Mouse (Mus musculus) stomach, postnatal 0 days (tissue): ENCODE results near the gene Hras. TPM values are rescaled to one million over a fixed set of nuclear protein-coding genes. Genes with fewer than 3 reads are reported as not detected.

Experiments
- ATAC-seq: fragments of 200-750 bp; cut with Nextera tagmentation; 2 replicates; pipeline ENCODE4 v1.8.0; 2017; ENCODE audit not compliant: low FRiP score, low TSS enrichment
- DNase-seq: peaks from one replicate; pipeline ENCODE4 v3.0.0-alpha.2; 2016; ENCODE audit warnings: low spot score
- H3K27ac ChIP-seq: fragments of 300-500 bp; sonication (generic); replicated peaks from 2 replicates; pipeline ENCODE4 v1.5.1; 2014; ENCODE audit warnings: mild to moderate bottlenecking, control low read depth
- H3K27me3 ChIP-seq: fragments of 300-500 bp; sonication (generic); 2 replicates; pipeline ENCODE4 v1.6.1; 2014; ENCODE audit warnings: low read length; ENCODE audit not compliant: control insufficient read depth, insufficient read depth
- H3K36me3 ChIP-seq: fragments of 300-500 bp; sonication (generic); 2 replicates; pipeline ENCODE4 v1.6.1; 2014; ENCODE audit warnings: low read length, mixed read lengths; ENCODE audit not compliant: control insufficient read depth, insufficient read depth
- H3K4me1 ChIP-seq: fragments of 300-500 bp; sonication (generic); replicated peaks from 2 replicates; pipeline ENCODE4 v1.6.1; 2014; ENCODE audit warnings: antibody characterized with exemption; ENCODE audit not compliant: control insufficient read depth, insufficient read depth
- H3K4me2 ChIP-seq: fragments of 300-500 bp; sonication (generic); replicated peaks from 2 replicates; pipeline ENCODE4 v1.6.1; 2014; ENCODE audit warnings: low read depth, mild to moderate bottlenecking, control low read depth, moderate library complexity
- H3K4me3 ChIP-seq: fragments of 300-500 bp; sonication (generic); 2 replicates; pipeline ENCODE4 v1.5.1; 2014; ENCODE audit warnings: low read depth, low read length, control low read depth
- H3K9ac ChIP-seq: fragments of 300-500 bp; sonication (generic); 2 replicates; pipeline ENCODE4 v1.6.1; 2014; ENCODE audit warnings: mild to moderate bottlenecking, low read length, control low read depth, mixed read lengths
- H3K9me3 ChIP-seq: fragments of 300-500 bp; sonication (generic); 2 replicates; pipeline ENCODE4 v1.6.1; 2016; ENCODE audit warnings: low read length; ENCODE audit not compliant: control insufficient read depth
- CTCF ChIP-seq: IDR thresholded peaks from 2 replicates; pipeline ENCODE4 v1.5.1; 2016; ENCODE audit warnings: antibody characterized with exemption, low read depth, mild to moderate bottlenecking, moderate library complexity
- EP300 ChIP-seq: optimal IDR thresholded peaks from 2 replicates; pipeline ENCODE3; 2016; ENCODE audit warnings: antibody characterized with exemption
- WGBS: fragments of 180-500 bp; shearing (Covaris S2); extraction: QIAGEN DNeasy Blood & Tissue Kit; methylation state at CpG from one replicate; pipeline ENCODE4 v1.1.7; 2014; 5-methylcytosine and 5-hydroxymethylcytosine counted together
- polyA plus RNA-seq: library from polyadenylated mRNA; unstranded; fragments of >200 nt; fragmentation: Nextera tagmentation; extraction: Ambion mirVana; gene quantifications from 2 replicates; pipeline ENCODE4 v1.2.1, GENCODE M21; 2015

Hras gene
- polyA plus RNA-seq, 1 experiment from 2014 or later: 125 TPM

GRCm38 (mm10) chr7:141192776-141193347 lies 943 bp downstream of the Hras start:
- no peak for DNase-seq
- WGBS: 23% methylated on average over 12 of the region's 12 CpGs
- TF ChIP-seq EP300 (no peak), CTCF (no peak)

GRCm38 (mm10) chr7:141191796-141192685 lies 1.8 kb downstream of the Hras start:
- 87% methylated on average over 24 of the region's 24 CpGs for WGBS
- DNase-seq (no peak), ATAC-seq (no peak)
- peak overlapping the region; percentile 87 for H3K4me2 ChIP-seq
- H3K27ac ChIP-seq: no peak overlapping the region
- H3K36me3 ChIP-seq: peaks cover 26% of the 10 kb centered on the region
- H3K27me3 ChIP-seq: no peaks in the 10 kb centered on the region
- H3K4me1 ChIP-seq: peaks cover 6% of the 10 kb centered on the region; the same call in 1 of the 2 replicates
- no peaks in the 10 kb centered on the region for H3K9me3 ChIP-seq
- no peak overlapping the region; the same call in 1 of the 2 replicates for H3K9ac ChIP-seq
- TF ChIP-seq EP300 (no peak), CTCF (no peak)
- H3K4me3 ChIP-seq: peak overlapping the region; percentile 76; the same call in 1 of the 2 replicates

More at GRCm38 (mm10) chr7:141192776-141193347, 943 bp downstream of the Hras start:
- no peak for ATAC-seq
- Histone ChIP-seq H3K9ac (peak overlapping the region; percentile 97), H3K36me3 (peaks cover 26% of the 10 kb centered on the region), H3K9me3 (no peaks in the 10 kb centered on the region), H3K4me1 (peaks cover 6% of the 10 kb centered on the region; the same call in 1 of the 2 replicates), H3K4me2 (peak overlapping the region; percentile 87), H3K27ac (peak overlapping the region; percentile 91), H3K4me3 (peak overlapping the region; percentile 76), H3K27me3 (no peaks in the 10 kb centered on the region)

- no peaks in the 10 kb centered on the region for H3K9me3 ChIP-seq
Measured at GRCm38 (mm10) chr7:141191036-141191435, 2.8 kb downstream of the Hras start.

GRCm38 (mm10) chr7:141190220-141190619 lies 3.6 kb downstream of the Hras start:
- H3K9ac ChIP-seq: no peak overlapping the region
- no peak for DNase-seq
- H3K27ac ChIP-seq: no peak overlapping the region
- H3K9me3 ChIP-seq: no peaks in the 10 kb centered on the region
- ATAC-seq: no peak
- H3K4me1 ChIP-seq: peaks cover 6% of the 10 kb centered on the region; the same call in 1 of the 2 replicates
- WGBS: 93% methylated on average over 3 of the region's 3 CpGs
- no peak overlapping the region for H3K4me2 ChIP-seq
- H3K36me3 ChIP-seq: peaks cover 26% of the 10 kb centered on the region
- H3K27me3 ChIP-seq: no peaks in the 10 kb centered on the region
- TF ChIP-seq CTCF (no peak), EP300 (no peak)
- no peak overlapping the region for H3K4me3 ChIP-seq

More at GRCm38 (mm10) chr7:141191036-141191435, 2.8 kb downstream of the Hras start:
- Histone ChIP-seq H3K4me1 (peaks cover 6% of the 10 kb centered on the region; the same call in 1 of the 2 replicates), H3K4me3 (no peak overlapping the region), H3K27me3 (no peaks in the 10 kb centered on the region), H3K4me2 (no peak overlapping the region), H3K9ac (no peak overlapping the region), H3K27ac (no peak overlapping the region), H3K36me3 (peaks cover 26% of the 10 kb centered on the region)
- DNase-seq (no peak), ATAC-seq (no peak)
- 80% methylated on average over 14 of the region's 14 CpGs for WGBS
- TF ChIP-seq CTCF (no peak), EP300 (no peak)

GRCm38 (mm10) chr7:141188733-141189132 lies 5.1 kb downstream of the Hras start:
- peaks cover 26% of the 10 kb centered on the region for H3K36me3 ChIP-seq
- no peaks in the 10 kb centered on the region for H3K27me3 ChIP-seq
- ATAC-seq: no peak
- DNase-seq: no peak
- no peak overlapping the region for H3K27ac ChIP-seq
- WGBS: 86% methylated on average over 3 of the region's 3 CpGs
- H3K9me3 ChIP-seq: no peaks in the 10 kb centered on the region
- no peak overlapping the region for H3K4me2 ChIP-seq
- H3K4me1 ChIP-seq: peaks cover 4% of the 10 kb centered on the region; the same call in 1 of the 2 replicates
- no peak overlapping the region for H3K9ac ChIP-seq
- TF ChIP-seq EP300: no peak
- no peak for TF ChIP-seq CTCF
- no peak overlapping the region for H3K4me3 ChIP-seq
